Mouse (Mus musculus) midbrain, embryonic 10.5 days (tissue): ENCODE measurements around the gene Phlda2. TPM values are rescaled to one million over a fixed set of nuclear protein-coding genes. Genes with fewer than 3 reads are reported as not detected.

Experiments used
- DNase-seq: peaks from one replicate; pipeline ENCODE4 v3.0.0-alpha.2; 2017; ENCODE audit warnings: low spot score
- H3K27ac ChIP-seq: fragments of 300-500 bp; sonication (generic); replicated peaks from 2 replicates; pipeline ENCODE4 v1.5.1; 2016; ENCODE audit warnings: mild to moderate bottlenecking
- H3K27me3 ChIP-seq: fragments of 300-500 bp; sonication (generic); 2 replicates; pipeline ENCODE4 v1.6.1; 2016; ENCODE audit warnings: low read depth, mild to moderate bottlenecking; ENCODE audit not compliant: poor library complexity, severe bottlenecking
- H3K36me3 ChIP-seq: fragments of 300-500 bp; sonication (generic); 2 replicates; pipeline ENCODE4 v1.6.1; 2016; ENCODE audit warnings: mild to moderate bottlenecking, moderate library complexity
- H3K4me1 ChIP-seq: fragments of 300-500 bp; sonication (generic); 2 replicates; pipeline ENCODE4 v1.6.1; 2016
- H3K4me3 ChIP-seq: fragments of 300-500 bp; sonication (generic); 2 replicates; pipeline ENCODE4 v1.5.1; 2016; ENCODE audit warnings: mild to moderate bottlenecking, moderate library complexity
- H3K9me3 ChIP-seq: fragments of 300-500 bp; sonication (generic); replicated peaks from 2 replicates; pipeline ENCODE4 v1.6.1; 2016; ENCODE audit warnings: mild to moderate bottlenecking
- WGBS: fragments of 180-500 bp; shearing (Covaris S2); methylation state at CpG from one replicate; pipeline ENCODE4 v1.1.7; 2016; 5-methylcytosine and 5-hydroxymethylcytosine counted together
- polyA plus RNA-seq: library from polyadenylated mRNA; unstranded; fragments of >200 nt; fragmentation: Nextera tagmentation; extraction: Ambion mirVana; gene quantifications from 2 replicates; pipeline ENCODE4 v1.2.1, GENCODE M21; 2016

Gene Phlda2
- polyA plus RNA-seq, 1 experiment from 2014 or later = 0.96 TPM

- Histone ChIP-seq H3K36me3 (no peaks in the 10 kb centered on the region), H3K4me1 (no peaks in the 10 kb centered on the region), H3K27ac (no peak overlapping the region), H3K9me3 (no peaks in the 10 kb centered on the region), H3K4me3 (no peak overlapping the region), H3K27me3 (peaks cover 35% of the 10 kb centered on the region)
- no peak for DNase-seq
- WGBS = 85% methylated on average over 8 of the region's 8 CpGs
These were observed 7.6 kb downstream of the Phlda2 start for GRCm38 (mm10) chr7:143495104-143495961.

DNA sequence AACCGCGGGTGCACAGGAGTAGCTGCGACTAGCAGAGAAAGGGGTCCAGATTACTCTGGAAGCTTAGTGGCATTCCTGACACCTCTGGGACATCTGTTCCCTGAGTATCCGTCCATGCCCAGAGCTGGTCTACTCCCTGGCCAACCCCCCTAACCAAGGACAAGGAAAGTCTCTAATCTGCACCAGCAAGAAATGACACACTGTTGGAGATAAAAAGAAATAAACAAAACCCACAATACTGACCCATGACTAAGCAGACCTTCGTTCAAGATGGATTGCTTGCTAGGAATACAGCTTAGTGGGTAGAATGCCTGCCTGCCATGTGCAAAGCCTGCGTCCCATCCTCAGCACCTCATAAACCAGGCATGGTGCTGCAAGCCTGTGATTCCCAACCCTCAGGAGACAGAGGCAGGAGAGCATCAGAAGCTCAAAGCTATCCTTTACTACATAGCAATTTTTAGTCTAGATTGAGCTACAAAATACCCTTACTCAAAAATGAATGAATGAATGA lies 9.3 kb downstream of the Phlda2 start:
- no peak for DNase-seq
- Histone ChIP-seq H3K4me1 (no peaks in the 10 kb centered on the region), H3K4me3 (no peak overlapping the region), H3K36me3 (no peaks in the 10 kb centered on the region), H3K27me3 (peaks cover 30% of the 10 kb centered on the region; the same call in 1 of the 2 replicates), H3K9me3 (no peaks in the 10 kb centered on the region), H3K27ac (no peak overlapping the region)
- WGBS = 87% methylated on average over 6 of the region's 6 CpGs

DNA sequence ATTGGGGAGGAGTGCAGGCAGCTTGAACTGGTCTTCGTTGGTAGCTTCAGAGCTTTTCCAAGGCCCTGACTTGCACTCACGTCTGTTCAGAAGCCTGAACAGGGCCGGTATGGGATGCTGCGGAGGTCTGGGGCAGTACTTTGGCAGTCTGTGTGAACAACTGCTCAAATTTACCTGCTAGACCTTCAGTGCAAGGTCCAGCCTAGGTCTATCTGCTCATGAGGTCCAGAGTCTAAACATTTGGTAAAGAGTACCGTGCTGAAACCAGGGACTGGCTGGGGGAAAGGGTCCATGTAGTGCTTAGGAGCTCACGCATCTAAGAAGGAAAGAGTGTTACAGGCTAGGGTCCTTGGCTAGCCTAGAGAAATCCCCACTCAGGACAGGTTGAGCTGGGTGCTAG lies 13.2 kb downstream of the Phlda2 start:
- no peak overlapping the region for H3K27ac ChIP-seq
- H3K36me3 ChIP-seq = no peaks in the 10 kb centered on the region
- WGBS = 86% methylated on average over 6 of the region's 6 CpGs
- H3K9me3 ChIP-seq = no peaks in the 10 kb centered on the region
- H3K4me1 ChIP-seq = no peaks in the 10 kb centered on the region
- no peak for DNase-seq
- H3K27me3 ChIP-seq = peaks cover 18% of the 10 kb centered on the region; the same call in 1 of the 2 replicates
- no peak overlapping the region for H3K4me3 ChIP-seq

GRCm38 (mm10) chr7:143482541-143482940 lies 20.4 kb downstream of the Phlda2 start:
- DNase-seq = no peak
- 15% methylated on average over 6 of the region's 6 CpGs for WGBS

GRCm38 (mm10) chr7:143481806-143482387 lies 21.1 kb downstream of the Phlda2 start:
- 56% methylated on average over 5 of the region's 5 CpGs for WGBS
- Histone ChIP-seq H3K27ac (no peak overlapping the region), H3K36me3 (no peaks in the 10 kb centered on the region), H3K9me3 (no peaks in the 10 kb centered on the region), H3K4me1 (peaks cover 9% of the 10 kb centered on the region), H3K4me3 (no peak overlapping the region), H3K27me3 (peaks cover 14% of the 10 kb centered on the region)
- no peak for DNase-seq

More at GRCm38 (mm10) chr7:143482541-143482940, 20.4 kb downstream of the Phlda2 start:
- peak overlapping the region; percentile 58; the same call in 1 of the 2 replicates for H3K27ac ChIP-seq
- H3K4me3 ChIP-seq = no peak overlapping the region
- H3K9me3 ChIP-seq = no peaks in the 10 kb centered on the region
- no peaks in the 10 kb centered on the region for H3K36me3 ChIP-seq
- H3K4me1 ChIP-seq = peaks cover 9% of the 10 kb centered on the region
- H3K27me3 ChIP-seq = peaks cover 14% of the 10 kb centered on the region

DNA sequence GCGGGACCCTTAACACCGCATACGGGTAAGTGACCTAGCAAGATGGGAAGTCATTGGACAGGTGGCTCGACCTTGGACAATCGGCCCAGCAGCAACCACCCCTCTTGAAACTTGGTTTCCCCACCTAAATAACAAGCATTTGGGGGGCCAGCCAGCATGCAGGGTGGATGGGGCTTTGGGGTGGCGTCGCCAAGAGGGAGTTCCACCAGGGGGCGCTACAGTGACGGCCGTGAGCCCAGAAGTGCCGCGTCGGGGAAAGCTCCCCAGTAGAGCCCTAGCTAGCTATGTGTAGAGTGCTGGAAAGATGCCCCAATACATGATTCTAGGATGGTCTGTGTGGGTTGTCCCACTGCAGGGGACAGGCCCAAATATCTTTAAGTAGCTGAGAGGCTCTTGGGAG lies 22.5 kb downstream of the Phlda2 start:
- whole genome bisulfite sequencing = 39% methylated on average over 13 of the region's 13 CpGs
- peaks cover 9% of the 10 kb centered on the region for H3K4me1 ChIP-seq
- no peak overlapping the region for H3K4me3 ChIP-seq
- H3K36me3 ChIP-seq = no peaks in the 10 kb centered on the region
- peak; percentile 49 for DNase-seq
- no peaks in the 10 kb centered on the region for H3K9me3 ChIP-seq
- no peak overlapping the region for H3K27ac ChIP-seq
- H3K27me3 ChIP-seq = peaks cover 14% of the 10 kb centered on the region

GRCm38 (mm10) chr7:143477800-143478199 lies 25.1 kb downstream of the Phlda2 start:
- WGBS = 91% methylated on average over 5 of the region's 5 CpGs

DNA sequence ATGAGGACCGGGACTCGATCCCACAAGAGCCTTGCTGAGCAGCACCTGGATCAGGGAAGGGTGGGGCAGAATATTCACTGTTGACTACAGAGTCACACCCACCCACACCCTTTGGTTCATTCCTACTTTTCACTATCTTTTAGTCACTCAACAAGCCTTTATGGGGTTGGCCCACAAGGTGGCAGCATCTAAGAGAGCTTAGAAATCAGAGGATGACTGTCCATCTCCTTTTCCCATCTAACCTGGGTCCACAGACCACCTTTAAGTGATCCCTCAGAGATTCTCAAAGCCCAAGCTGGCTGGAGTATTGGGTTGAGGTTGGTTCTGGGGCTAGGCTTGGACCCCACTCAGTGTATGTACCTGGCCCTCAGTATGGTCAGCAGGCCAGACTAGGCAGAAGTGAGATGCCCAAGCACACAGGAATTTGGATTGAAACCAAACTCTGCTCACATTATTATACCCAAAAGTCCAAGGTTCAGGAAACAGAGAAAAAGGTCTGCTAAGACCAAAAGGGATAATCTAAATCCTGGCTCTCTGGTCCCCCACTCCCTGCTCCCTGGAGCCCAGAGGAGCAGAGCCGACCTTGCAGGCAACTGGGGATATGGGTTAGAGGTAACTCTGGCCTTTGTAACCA lies 26.1 kb downstream of the Phlda2 start:
- H3K36me3 ChIP-seq = no peaks in the 10 kb centered on the region
- no peak overlapping the region for H3K27ac ChIP-seq
- H3K4me1 ChIP-seq = peaks cover 5% of the 10 kb centered on the region
- H3K9me3 ChIP-seq = no peaks in the 10 kb centered on the region
- 90% methylated on average over 3 of the region's 3 CpGs for WGBS
- H3K4me3 ChIP-seq = no peak overlapping the region
- DNase-seq = no peak
- H3K27me3 ChIP-seq = peaks cover 14% of the 10 kb centered on the region

More at GRCm38 (mm10) chr7:143477800-143478199, 25.1 kb downstream of the Phlda2 start:
- no peak for DNase-seq
- Histone ChIP-seq H3K4me3 (no peak overlapping the region), H3K4me1 (peaks cover 13% of the 10 kb centered on the region), H3K36me3 (no peaks in the 10 kb centered on the region), H3K27me3 (peaks cover 14% of the 10 kb centered on the region), H3K27ac (no peak overlapping the region), H3K9me3 (no peaks in the 10 kb centered on the region)

GRCm38 (mm10) chr7:143475876-143476275 lies 27.1 kb downstream of the Phlda2 start:
- Histone ChIP-seq H3K9me3 (no peaks in the 10 kb centered on the region), H3K27ac (no peak overlapping the region), H3K36me3 (no peaks in the 10 kb centered on the region), H3K27me3 (peaks cover 12% of the 10 kb centered on the region), H3K4me1 (peaks cover 5% of the 10 kb centered on the region), H3K4me3 (no peak overlapping the region)
- DNase-seq = no peak
- 87% methylated on average over 11 of the region's 11 CpGs for WGBS

GRCm38 (mm10) chr7:143474811-143475210 lies 28.1 kb downstream of the Phlda2 start:
- H3K36me3 ChIP-seq = no peaks in the 10 kb centered on the region
- H3K4me3 ChIP-seq = no peak overlapping the region
- peaks cover 8% of the 10 kb centered on the region; the same call in 1 of the 2 replicates for H3K27me3 ChIP-seq
- H3K4me1 ChIP-seq = peaks cover 7% of the 10 kb centered on the region
- no peak for DNase-seq
- 27% methylated on average over 10 of the region's 10 CpGs for WGBS
- no peak overlapping the region for H3K27ac ChIP-seq
- no peaks in the 10 kb centered on the region for H3K9me3 ChIP-seq

DNA sequence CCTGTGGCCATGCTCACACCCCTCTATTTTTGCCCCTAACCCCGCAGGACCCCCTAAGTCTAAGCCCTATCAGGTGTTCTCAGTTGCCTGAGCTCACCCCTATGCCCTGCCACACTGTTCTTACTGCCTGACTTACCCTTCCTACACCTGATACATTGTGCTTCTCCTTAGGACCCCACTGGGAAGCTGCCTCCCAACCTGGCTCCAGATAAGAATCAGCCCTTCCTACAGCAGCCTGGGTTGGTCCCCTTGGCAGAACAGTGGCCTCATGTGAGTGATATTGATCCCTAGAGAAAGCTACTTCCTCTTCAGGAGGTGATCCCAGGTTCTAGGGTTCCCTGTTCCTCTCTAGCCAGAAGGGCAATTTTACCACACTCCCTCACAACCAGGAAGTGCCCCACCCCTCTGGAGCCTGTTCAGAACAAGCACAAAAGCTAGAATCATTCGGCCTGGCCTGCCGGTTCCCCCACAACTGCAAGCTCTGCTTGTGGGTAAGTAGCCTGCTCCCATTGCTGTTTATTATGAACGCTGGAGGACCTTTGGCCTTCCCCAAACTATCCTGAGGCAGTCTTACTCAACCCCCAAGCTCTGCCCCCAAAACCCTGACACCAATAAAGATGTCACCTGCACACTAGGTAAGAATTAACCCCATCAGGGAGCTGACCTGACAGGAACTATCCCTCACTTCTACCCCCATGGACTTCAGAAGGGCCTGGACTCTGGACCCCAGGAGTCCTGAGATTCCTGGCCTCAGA lies 29.4 kb downstream of the Phlda2 start, which contains the start of gene Slc22a18:
Slc22a18 (plus strand) TSS at position 390 of the 755 bp plus-strand sequence.
- DNase-seq = no peak
- peaks cover 13% of the 10 kb centered on the region for H3K4me1 ChIP-seq
- H3K9me3 ChIP-seq = no peaks in the 10 kb centered on the region
- peaks cover 10% of the 10 kb centered on the region for H3K27me3 ChIP-seq
- WGBS = 55% methylated on average over 4 of the region's 4 CpGs
- no peaks in the 10 kb centered on the region for H3K36me3 ChIP-seq
- H3K4me3 ChIP-seq = no peak within 1 kb of the TSS
- no peak within 1 kb of the TSS for H3K27ac ChIP-seq

GRCm38 (mm10) chr7:143469946-143470345 lies 33.0 kb downstream of the Phlda2 start:
- Histone ChIP-seq H3K27me3 (peaks cover 39% of the 10 kb centered on the region), H3K36me3 (no peaks in the 10 kb centered on the region)
- 26% methylated on average over 8 of the region's 8 CpGs for WGBS

More at GRCm38 (mm10) chr7:143469946-143470345, 33.0 kb downstream of the Phlda2 start:
- Histone ChIP-seq H3K27ac (0 out of 2 replicates have a peak overlapping the region, but pooled peaks have one; percentile 19), H3K4me1 (peaks cover 44% of the 10 kb centered on the region), H3K9me3 (peaks cover 4% of the 10 kb centered on the region), H3K4me3 (no peak overlapping the region)
- peak; percentile 80 for DNase-seq
